Mouse (Mus musculus) right cerebral cortex, adult 18-20 months (tissue): ENCODE measurements at regions not wholly inside any gene's neighbourhood (a gene's known extent, or its start where the extent isn't known, plus 50 kb on each side); places are given as distances from the start of the nearest gene placed in this dataset.

ENCODE experiments used
- DNase-seq: peaks from one replicate; pipeline ENCODE4 v3.0.0; 2022; ENCODE audit warnings: mixed read lengths

GRCm38 (mm10) chr4:30776816-30777442 is 1187.0 kb upstream of the Map3k7 start:
- DNase-seq: no peak

- DNase-seq: no peak
Measured at GRCm38 (mm10) chr4:30781649-30782048, 1182.2 kb upstream of the Map3k7 start.

GRCm38 (mm10) chr4:30789976-30790657 is 1173.8 kb upstream of the Map3k7 start:
- DNase-seq: no peak

DNA sequence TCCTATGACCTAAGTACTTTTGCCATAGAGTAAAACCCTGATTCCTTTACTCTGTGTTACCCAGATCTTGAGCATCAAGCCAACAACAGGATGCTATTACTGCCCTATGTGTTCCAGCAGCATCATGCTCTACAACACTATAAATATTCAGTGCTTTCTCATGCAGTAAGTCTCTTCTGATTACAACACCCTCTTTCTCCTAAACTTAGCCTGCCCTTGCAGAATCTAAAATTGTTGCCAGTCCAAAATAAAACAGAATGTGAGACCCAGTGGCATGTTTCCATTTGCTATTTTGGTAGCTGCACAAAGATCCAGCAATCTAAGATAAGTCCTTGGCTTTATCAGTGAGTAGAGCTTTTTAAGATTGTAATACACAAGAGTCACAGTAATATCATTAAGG is 1154.1 kb upstream of the Map3k7 start:
- DNase-seq: peak; percentile 19

DNA sequence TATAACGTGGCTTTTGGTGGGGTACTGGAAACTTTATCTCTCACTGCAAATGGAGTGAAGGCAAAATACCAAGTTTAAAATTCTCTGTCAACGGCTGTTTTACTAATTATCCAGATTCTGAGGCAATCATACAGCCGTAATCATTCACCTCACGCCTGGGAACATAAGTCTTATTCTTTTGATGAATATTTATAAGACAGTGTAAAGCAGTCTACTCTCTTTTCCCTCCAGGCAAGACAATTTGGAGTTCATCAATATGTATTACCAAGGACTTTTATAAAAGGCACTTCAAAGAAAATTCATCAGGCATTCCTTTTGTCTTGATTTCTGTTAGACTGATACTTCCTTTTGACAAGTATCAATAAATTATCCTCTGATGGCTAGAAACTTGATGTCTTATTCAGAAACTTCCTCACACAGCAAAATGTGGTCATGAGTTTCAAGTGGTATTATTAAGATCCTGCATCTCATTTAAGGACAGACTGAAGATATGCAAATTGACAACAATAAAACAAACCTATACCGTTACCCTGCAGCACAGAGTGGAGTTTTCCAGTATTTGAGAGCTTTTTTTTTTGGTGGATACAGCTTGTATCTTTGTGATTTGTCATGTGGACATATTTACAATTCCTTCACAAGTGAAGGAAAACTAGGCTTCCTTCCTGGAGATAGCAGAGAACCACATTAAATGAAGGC is 1108.4 kb upstream of the Map3k7 start:
- DNase-seq: no peak

GRCm38 (mm10) chr4:30904966-30905365 is 1058.9 kb upstream of the Map3k7 start:
- no peak for DNase-seq

DNA sequence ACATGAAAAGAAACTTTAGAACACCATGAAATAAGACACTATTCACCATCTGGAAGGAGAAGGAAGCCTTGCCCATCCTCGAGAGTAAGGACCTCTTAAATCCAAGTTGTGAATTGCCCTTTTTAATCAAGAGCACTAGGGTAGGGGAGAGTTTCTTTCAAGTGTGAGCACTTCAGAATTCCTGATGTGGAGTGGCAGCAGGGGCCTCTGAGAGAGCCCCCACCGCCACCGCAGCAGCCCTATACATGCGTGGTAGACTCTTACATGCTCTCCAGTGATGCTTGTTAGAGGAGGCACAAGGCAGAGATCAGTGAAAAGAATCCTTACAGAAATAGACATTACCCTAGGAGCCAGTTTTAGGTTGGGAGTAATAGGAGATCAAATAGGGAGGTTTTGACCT is 1041.0 kb upstream of the Map3k7 start:
- DNase-seq: no peak

GRCm38 (mm10) chr4:30932358-30932757 is 1031.5 kb upstream of the Map3k7 start:
- DNase-seq: no peak

DNA sequence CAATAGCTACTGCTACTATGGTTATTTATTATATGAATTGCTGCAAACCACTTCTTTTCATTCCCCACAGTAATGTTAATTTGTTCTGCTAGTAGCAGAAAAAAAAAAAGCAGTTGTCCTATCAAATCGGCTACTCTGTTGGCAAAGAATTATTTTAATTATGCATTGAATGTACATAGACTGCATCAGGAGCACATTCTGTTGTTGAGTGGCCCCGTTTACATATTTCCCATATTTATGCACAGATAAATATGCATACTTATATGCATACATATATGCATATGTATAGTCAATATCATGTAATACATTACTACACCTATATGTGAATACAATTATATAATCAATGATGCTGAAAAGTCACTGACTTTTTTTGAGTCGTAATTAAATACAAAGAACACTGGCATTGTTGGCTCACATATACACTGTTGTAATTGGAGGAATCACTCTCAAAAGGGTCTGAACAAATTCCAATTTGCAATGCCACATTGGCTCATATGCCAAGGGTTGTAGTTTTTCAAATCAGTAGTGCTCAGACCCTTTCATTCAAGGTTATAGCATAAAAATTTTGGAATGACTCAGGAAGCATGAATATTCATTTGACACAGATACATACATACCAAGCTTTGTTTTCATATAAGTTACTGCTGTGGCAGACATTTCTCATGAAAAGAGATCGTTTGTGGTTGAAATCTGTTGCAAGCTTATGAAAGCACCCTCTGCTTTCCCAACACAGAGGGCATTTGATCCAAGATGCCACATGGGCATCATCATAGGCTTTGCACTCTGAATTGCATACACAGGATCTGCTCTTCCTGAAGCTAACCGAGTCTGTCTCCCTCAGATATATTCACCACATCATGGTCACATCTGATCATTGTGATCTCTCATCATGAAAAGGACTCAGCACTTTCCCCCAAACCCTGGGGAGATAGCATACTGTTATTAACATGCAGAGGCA is 1030.6 kb upstream of the Map3k7 start:
- DNase-seq: no peak

DNA sequence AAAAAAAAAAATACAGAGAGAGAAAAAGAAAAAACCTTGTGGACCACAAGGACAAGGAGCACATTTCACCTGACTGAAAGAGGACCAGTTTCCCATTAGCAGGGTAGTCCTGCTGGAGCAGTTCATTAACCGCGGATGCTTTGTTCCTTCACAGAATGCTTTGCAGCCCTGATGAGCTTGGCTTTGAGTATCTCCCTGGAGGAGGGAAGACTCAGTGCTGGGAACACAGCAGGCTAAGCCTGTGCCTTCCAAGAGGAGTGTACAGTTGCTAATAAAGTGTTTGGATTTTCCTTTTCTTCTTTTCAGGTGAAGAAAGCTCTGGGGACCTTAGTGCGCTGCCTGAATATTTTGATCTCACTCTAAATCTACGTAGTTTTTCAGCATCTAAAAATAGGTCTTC is 980.3 kb upstream of the Map3k7 start:
- DNase-seq: no peak

DNA sequence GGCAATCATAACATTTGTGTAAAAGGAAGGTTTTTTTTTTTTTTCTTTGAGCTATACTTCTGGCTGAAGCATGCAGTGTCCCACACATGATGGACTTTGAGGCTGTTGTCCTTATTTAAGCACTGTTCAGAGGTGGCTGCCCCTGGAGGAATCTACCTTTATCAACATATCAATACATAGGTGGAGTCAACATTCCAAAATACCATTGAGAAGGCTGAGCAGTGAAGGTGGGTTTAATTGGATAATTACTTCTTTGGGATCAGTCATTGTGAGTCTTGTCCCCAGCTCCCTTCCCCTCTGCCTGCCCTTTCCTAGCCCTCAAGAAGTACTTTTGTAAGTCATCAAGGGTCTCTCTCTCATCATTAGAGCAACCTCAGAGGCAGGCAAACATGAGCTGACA is 951.9 kb upstream of the Map3k7 start:
- no peak for DNase-seq

GRCm38 (mm10) chr4:31052077-31052677 is 911.7 kb upstream of the Map3k7 start:
- no peak for DNase-seq

GRCm38 (mm10) chr4:31076236-31076635 is 887.7 kb upstream of the Map3k7 start:
- DNase-seq: no peak

- DNase-seq: no peak
Measured at GRCm38 (mm10) chr4:31121586-31121985, 842.3 kb upstream of the Map3k7 start.

- DNase-seq: no peak
Measured at GRCm38 (mm10) chr4:31143166-31143565, 820.7 kb upstream of the Map3k7 start.

DNA sequence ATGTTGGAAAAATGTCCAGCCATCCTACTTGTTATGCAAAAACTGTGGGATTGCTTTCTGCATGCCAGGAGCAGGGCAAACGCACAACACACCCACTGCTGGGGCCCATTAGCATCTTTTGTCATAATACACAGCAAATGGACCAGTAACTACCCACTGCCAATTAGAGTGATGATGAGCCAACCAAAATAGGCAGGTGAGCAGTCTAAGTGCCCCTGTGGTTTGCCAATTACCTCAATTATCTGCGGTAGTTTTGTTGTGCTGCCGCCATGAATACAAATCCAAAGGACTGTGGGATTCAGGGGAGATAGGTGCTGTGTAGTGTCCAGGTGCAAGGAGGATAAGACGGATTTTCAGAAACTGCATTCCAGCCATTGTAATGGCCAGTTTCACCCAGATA is 796.5 kb upstream of the Map3k7 start:
- DNase-seq: no peak

GRCm38 (mm10) chr4:31168357-31168756 is 795.5 kb upstream of the Map3k7 start:
- no peak for DNase-seq

- DNase-seq: no peak
Measured at GRCm38 (mm10) chr4:31171190-31171589, 792.7 kb upstream of the Map3k7 start.

DNA sequence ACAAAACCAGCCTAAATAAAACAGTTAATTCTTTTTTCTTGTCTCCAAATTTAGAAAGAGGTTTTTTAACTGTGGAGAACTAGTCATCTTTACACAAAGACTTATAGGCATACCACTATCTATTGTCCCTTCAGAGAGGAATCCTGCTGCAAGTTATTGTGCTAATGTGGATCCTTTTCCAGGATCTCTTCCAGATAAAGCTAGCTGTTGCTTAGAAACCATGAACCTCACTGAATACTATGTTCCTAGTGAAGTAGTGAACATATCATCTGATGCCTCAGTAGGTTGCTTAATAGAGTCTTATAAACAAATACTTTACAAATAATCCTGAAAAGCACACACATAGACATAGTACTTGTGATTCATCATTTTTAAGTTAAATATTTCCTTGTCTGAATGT is 766.0 kb upstream of the Map3k7 start:
- DNase-seq: no peak

- DNase-seq: no peak
Measured at GRCm38 (mm10) chr4:31203286-31203685, 760.6 kb upstream of the Map3k7 start.

DNA sequence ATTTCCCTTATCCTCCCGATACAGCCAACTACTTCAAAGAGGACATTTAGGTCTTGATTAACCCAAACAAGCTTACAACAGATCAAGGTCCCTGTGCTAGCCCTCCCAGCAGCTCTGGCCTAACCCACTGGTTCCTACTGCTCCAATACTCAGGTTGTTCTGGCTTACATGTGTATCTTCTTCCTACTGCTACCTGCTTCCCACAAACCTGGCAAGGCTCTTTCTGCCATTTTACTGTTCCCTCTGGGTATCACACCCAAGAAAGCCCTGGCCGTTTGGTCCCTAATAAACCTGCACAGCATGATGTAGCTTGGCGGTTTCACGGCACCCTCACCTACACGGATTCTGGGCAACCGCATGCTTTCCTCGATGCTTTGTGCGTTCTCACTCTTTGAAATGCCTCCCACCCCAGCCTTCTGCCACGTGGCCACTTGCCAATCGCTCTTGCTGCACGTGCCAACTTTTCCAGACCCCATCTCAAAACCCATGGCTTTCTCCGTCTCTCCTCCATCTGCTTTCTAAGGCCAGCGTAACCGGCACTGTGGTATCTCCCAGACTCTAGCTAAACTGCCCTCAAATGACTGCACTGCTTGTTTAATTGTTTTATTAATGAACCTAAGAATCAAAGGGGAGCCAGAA is 758.4 kb upstream of the Map3k7 start:
- no peak for DNase-seq

DNA sequence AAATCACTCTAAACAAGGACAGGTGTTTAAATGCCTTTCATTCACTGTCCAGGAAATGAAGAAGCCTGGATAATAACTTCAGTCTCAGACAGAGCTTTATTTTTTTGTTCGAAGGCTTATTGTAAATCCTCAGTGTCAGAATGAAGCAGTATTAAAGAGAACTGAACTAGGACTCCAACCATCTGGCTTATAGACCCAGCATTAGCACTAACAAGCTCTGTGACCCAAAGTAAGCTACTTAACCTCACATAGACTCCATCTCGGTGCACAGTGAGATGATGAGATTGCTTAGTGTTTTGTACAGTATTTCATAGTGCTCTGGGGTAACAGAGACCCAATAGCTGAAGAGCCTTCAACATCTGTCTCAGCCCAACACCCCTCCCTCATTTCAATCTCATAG is 738.2 kb upstream of the Map3k7 start:
- no peak for DNase-seq
